Mouse (Mus musculus) thymus, adult 2 months (tissue): Measurements from ENCODE around the gene Pex26.

Source experiments
- CTCF ChIP-seq: fragments of 200-500 bp; IDR thresholded peaks from 2 replicates; pipeline ENCODE4 v1.5.1; 2012; ENCODE audit warnings: mild to moderate bottlenecking, control low read depth, low read length, moderate library complexity, borderline replicate concordance; ENCODE audit not compliant: control insufficient read depth, poor library complexity, insufficient read depth; ENCODE audit errors: extremely low read depth
- POLR2A ChIP-seq: fragments of 200-500 bp; IDR thresholded peaks from 2 replicates; pipeline ENCODE4 v1.6.1; 2012; ENCODE audit warnings: mild to moderate bottlenecking, low read length, control low read depth, moderate library complexity; ENCODE audit not compliant: control insufficient read depth, poor library complexity, insufficient read depth; ENCODE audit errors: extremely low read depth

DNA sequence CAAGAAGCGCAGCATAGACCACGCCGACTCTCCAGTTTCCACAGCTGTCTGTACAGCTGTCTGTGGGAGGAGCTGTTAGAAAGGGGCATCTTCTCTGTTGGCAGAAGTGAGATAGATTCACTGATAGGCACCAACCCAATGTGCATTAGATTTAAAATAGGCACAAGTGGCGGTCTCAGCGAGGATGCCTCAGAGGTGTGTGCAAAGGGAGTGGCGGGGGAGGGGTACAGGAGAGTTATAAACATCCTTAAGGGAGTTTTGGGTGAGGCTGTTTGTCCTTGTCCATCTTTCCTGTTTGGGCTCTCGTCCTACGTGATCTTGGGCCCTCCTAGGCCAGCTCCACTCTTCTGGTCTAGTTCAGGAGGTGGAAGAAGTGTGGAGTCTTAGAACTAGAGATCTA is 45.0 kb downstream of the Pex26 start:
- no peak for TF ChIP-seq POLR2A
- no peak for TF ChIP-seq CTCF
